Mouse (Mus musculus) spleen, postnatal 36 days (tissue): ENCODE measurements around the gene Fam228a.
"Not testable (repeated sequence)": the region's sequence is repeated elsewhere in the genome, so short reads cannot be mapped to it uniquely, and the experiment has no call there.

Experiments used
- DNase-seq, 2 experiments: peaks; one replicate each; pipeline ENCODE4 v3.0.0; 2022; ENCODE audit warnings: low spot score in 2 of 2, mixed read lengths in 1 of 2

Fam228a gene

DNA sequence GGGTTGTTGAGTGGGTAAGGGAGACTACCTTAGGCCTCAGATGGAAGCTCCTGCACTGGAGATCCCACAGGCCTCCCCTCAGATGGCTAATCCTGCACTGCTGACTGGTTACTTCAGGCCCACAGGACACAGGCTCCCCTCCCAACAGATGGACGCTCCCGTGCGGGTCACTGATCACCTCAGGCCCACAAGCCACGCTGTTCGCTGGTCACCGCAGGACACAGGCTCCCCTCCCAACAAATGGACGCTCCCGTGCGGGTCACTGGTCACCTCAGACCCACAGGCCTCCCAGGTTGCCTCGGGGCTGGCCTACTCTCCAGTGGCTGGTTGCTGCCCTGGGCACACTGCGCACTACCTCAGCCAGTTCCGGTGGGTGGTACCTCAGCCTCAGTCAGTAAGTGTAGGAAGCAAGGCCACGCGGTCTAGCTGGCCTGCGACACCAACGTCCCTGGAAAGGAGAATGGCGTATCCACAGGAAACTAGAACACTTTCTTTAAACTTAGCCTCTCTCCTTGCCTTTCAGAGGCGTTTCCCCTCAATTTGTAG is at the start of gene Fam228a:
TSS of gene Fam228a (minus strand) at position 400 of the 546 bp plus-strand sequence.
- no peak for DNase-seq

GRCm38 (mm10) chr12:4784466-4784865 is 46.2 kb upstream of the Fam228a start:
- DNase-seq = no peak

- DNase-seq = no peak
Observed at GRCm38 (mm10) chr12:4783598-4783997, 45.4 kb upstream of the Fam228a start.

- DNase-seq = not testable (repeated sequence)
Observed at GRCm38 (mm10) chr12:4781725-4782404, 43.6 kb upstream of the Fam228a start.

- no peak for DNase-seq
Observed at GRCm38 (mm10) chr12:4781270-4781669, 43.0 kb upstream of the Fam228a start.

GRCm38 (mm10) chr12:4780245-4780644 is 42.0 kb upstream of the Fam228a start:
- DNase-seq = no peak

DNA sequence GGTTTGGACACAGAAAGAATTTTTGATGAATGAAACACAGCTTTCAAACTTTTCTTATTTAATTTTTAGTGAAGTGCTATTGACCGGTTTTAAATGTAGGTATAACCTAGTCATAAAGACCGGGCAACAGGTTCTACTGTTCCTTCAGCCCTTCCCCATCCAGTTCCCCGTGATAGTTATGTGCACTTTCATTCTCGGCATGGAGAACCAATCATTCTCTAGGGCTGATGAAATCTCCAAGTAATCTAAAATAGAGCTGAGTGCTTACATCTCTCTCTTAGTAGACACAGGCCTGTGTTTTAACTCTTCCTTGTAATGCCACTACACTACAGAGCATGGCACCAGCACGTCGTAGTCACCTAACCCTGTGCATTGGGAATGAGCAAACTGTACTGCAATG is 39.5 kb upstream of the Fam228a start:
- DNase-seq = no peak

DNA sequence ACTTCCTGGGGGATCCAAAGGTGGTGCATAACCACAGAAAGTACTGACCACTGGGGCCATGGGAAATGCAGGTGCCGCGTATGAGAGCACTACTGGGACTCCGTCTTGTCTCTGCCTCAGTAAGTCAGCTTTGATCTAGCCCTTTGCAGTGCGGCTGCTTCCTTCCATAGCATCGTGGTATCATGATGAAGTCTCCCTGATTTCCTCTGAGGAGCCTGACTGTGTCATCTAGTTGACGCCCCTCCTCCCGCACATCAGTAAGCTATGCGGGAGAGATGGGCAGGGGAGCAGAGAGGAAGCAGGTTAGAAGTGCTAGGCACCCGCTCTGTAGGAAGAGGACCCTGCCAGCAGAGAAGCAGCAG is 37.3 kb upstream of the Fam228a start:
- no peak for DNase-seq

GRCm38 (mm10) chr12:4774895-4775587 is 36.8 kb upstream of the Fam228a start:
- DNase-seq = no peak

DNA sequence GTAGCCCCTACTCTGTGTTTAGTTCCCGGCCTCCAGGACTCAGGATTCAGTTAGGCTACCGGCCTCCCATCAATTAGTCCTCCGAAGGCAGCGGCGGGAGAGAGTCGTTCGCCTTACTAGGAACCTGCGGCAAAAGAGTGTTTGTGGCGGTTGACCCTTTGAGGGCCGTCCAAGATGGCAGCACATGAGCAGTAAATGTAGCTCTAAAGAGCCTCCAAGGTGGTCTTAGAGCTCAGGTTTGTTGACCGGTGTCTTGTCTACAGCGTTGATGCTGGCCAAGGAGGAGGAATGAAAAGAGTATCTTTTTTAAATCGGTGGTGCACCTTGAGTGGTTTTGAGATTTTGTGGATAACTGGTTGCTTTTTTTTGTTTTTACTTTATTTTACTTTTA is 31.1 kb upstream of the Fam228a start:
- no peak for DNase-seq

DNA sequence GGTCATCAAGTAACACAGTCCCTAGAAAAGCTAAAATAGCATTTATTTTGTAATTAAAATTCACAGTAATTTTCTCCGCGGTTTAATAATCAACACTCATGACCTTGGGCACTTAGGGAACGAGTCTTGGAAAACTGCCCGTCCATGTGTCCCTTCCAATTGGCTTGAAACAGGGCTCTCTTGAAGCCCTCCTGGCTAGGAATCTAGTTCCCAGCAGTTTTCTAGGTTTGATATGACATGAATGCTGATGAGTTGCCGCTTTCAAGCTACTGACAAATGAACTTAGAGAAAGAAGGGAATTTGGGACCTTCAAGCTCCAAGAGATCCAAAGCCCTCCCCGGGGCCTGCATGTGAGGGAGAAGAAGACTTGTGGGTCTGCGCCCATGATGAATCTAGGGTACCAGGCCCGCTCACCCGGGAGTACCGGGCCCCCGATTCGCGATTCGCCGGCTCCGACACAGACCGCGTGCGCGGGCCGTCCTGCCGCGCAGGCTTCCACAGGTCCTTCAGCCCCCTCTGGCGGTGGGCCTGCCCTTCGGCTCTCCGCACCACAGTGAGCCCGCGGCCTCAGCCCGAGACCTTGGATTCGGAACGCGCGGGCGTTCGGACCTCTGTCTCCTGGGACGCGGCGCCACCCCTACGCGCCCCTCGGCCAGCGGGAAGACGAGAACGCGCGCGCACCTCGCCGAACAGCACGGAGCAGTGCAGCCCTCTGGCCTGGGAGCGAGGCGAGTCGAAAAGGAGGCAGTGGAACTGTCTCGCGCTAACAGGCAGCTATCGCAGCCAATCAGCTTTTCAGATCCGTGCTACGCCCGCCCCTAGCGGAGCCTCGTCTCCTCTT is 30.5 kb upstream of the Fam228a start, which contains the start of the genes Pfn4 and Fam228b:
TSS of gene Pfn4 (plus strand) at position 531 of the 841 bp plus-strand sequence.
TSS of gene Fam228b (minus strand) at position 776 of the 841 bp plus-strand sequence.
- peak; percentile 91 to 92 for DNase-seq

DNA sequence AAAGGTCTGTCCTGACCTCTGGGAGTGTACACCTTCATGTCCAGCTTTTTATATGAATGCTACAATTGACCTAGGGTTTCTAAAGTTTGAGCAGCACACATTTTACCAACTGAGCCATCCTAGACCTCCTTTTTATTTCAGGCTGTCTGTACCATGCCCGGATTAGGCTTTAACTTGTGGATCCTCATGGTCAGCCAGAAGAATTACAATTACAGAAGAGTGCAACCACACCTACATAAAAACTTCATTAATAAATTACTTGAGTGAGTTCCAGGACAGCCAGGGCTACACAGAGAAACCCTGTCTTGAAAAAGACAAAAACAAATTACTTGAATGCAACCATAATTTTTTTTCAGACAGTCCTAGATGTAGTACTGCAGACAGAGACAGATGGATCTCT is 18.8 kb upstream of the Fam228a start:
- DNase-seq = no peak

GRCm38 (mm10) chr12:4754451-4754850 is 16.2 kb upstream of the Fam228a start:
- DNase-seq = not testable (repeated sequence)

- no peak for DNase-seq
Observed at GRCm38 (mm10) chr12:4744486-4744885, 6.3 kb upstream of the Fam228a start.

GRCm38 (mm10) chr12:4742183-4742582 is 4.0 kb upstream of the Fam228a start:
- DNase-seq = no peak

DNA sequence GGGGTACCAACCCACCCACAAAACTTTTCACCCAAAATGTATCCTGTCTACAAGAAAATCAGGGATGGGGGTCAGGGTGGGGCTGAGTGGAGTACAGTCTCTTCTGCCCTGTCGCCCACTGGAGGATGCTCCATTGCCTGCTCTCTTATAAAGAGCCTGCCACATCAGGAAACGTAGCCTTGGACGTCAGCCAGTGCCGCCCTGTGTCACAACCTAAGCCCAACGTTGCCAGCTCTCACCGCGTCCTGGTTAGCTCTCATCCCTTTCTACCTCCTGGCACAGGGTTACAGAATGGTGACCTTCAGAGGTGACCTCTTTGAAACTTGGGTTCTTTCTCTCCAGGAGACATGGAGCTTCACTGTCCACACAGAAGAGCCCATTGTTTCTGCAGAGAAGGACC is 2.6 kb upstream of the Fam228a start:
- DNase-seq = no peak

DNA sequence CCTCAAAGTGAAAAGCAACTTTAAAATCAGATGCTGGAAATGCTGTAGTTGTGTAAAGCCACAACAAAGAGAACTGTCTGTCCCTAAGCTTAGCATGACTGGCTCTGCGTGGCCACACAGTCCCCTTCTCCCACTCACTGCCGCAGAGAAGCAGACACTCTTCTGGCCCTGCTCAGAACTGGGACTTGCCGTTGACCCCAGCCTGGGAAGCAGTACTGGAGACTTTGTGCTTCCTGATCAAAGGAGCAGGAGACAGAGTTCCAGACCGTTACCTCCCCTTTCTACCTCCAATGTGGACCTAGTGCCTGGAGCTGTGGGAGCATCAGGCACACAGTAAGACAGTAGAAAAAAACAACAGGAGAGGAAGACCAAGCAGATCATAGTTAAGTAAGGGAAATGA is 5.9 kb downstream of the Fam228a start:
- no peak for DNase-seq

- DNase-seq = no peak
Observed at GRCm38 (mm10) chr12:4731629-4732028, 6.6 kb downstream of the Fam228a start.

DNA sequence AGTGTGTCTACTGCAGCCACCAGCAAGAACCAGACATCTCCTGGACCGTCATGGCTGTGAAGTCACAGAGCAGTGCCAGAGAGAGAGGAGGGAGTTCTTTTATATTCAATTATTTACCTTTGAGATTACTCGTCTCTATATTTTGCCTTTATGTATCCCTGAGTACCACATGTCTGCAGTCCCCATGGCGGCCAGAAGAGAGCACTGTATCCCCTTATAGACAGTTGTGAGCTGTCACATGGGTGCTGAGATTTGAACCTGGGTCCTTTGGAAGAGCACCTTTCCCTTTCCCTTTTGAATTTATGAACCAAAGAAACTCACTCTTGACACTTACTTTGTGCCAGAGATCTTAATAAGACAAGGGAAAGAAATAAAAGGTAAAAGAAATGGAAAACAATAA is 9.1 kb downstream of the Fam228a start:
- no peak for DNase-seq

DNA sequence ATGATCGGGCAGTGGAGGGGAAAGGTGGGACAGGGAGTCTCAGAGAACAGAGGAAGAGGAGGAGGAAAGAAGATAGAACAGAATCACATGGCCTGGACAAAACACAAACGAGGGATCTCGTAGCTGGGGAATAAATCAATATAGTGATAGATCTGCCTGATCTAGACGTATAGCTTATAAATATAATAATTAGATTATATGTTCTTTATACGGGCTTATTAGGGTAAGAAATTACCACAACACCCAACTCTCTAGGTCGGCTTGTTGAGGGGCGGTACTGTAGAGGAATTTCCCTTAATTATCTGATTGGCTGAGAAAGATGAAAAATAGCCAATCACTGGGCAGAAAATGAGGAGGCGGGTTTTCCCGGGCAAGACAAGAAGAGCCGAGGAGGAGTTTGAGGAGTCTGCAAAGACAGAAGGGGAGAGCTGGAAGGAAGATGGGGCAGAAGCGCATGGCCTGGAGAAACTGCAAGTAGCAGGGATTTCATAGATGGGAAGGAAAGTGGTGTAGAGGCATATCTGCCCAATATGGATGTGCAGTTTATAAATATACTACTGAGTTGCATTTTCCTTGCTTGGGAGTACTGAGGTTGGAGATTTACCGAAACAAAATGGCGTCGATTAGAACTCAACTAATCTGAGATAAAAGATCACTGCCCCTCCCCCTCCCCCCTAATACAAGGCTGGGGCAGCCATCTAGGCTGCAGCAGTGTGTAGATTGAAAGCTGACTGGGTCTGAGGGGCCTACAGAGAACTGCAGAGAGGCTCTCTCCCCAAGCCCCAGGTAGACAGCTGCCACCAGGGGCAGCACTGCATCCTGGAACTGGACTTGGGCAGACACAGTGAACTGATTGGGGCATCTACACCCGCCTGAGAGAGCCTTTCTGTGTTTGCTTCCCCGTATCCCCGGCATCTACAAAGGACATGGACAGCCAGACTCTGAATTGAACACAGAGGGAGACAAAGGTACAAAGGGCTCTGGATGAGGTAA is 18.2 kb downstream of the Fam228a start:
- DNase-seq = no peak
